Mouse (Mus musculus): Measurements from ENCODE around the gene Agmo.

The Agmo gene

DNA sequence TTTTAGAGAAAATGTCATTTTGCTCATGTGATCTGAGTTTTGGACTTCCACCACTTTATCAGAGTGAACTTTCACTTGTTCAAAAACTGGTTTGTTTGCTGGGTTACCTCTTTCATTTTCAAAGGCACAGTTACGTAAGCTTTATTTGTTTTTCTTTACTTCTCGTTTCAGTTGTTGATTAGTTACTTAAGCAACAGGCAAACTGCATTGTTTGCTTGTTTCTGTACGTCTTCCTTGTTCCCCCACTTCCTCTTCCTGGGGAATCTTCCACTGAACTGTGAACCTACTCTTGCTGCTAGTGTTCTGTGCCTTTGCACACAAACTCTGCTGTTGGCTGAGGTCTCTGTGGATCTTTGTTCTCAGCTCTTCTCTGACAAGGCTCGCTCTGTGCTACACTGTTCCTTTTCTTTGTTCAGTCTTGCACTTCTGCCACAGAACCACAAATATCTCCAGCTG is at the start of gene Agmo:
Agmo (plus strand) TSS at position 76 of the 456 bp plus-strand sequence.
- peak; percentile 41 for DNase-seq (ENCODE audit: low spot score)

DNA sequence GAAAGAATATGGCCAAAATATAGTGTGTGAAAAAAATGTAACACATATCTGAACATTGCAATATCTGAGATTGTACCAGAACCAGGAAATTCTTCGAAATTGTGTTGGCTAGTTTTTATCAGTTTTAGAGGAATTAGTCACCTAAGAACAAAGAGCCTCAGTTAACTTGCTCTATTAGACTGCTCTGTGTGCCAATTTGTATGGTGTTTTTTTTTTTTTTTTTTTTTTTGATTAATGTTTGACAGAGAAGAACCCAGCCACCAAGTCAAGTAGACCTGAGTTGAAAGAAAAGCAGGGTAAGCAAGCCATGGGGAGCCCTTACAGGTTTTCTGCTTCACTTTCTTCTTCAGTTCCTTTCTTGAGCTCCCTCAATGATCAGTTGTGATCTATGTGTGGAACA is 10.3 kb upstream of the Agmo start:
- no peak for DNase-seq (ENCODE audit: low spot score)

GRCm38 (mm10) chr12:37240975-37241565 is 371 bp upstream of the Agmo start:
- peak; percentile 30 for DNase-seq (ENCODE audit: low spot score)

DNA sequence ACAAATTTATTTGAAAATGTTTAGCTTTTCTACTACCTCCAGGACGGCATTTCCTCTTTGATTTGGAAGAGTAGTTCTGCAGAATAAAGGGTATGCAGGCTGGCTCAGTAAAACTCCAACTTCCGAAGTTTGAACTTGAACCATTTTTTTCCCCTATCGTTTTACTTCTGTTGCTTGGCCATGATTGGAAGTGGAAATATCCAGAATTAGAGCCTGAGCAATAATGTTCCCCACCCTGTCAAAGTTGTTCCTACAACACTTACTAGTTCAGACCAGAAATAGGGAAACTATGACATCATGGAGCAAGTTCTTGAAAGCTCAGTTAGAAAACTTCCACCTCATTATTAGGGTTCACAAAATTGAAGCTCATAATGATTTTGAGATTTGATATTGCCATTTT is 1.0 kb downstream of the Agmo start:
- peak; percentile 26 for DNase-seq (ENCODE audit: low spot score)

GRCm38 (mm10) chr12:37244876-37245275 is 3.4 kb downstream of the Agmo start:
- DNase-seq (ENCODE audit: low spot score) = no peak

- no peak for DNase-seq (ENCODE audit: low spot score)
These were observed 10.2 kb downstream of the Agmo start for GRCm38 (mm10) chr12:37251688-37252087.

DNA sequence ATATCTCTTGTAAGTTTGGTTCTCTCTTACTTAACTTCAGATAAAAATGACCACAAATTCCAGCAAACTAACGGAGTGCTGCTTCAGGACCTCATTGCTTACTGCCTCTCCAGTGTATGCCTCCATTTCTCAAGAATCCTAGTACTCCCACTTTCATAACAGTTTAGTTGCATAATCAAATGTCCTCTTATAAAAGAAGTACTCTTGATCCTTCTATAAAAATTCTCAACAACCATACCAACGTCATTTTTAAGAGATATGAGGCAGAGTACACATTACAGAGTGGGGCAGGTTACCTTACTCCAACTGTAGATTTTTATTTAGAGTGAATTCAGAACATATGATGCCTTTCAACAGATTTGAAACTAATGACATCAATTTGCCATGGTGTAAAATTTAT is 15.7 kb downstream of the Agmo start:
- DNase-seq (ENCODE audit: low spot score) = peak; percentile 50

- no peak for DNase-seq (ENCODE audit: low spot score)
These were observed 18.5 kb downstream of the Agmo start for GRCm38 (mm10) chr12:37259771-37260528.

- no peak for DNase-seq (ENCODE audit: low spot score)
These were observed 22.2 kb downstream of the Agmo start for GRCm38 (mm10) chr12:37263685-37264084.

- DNase-seq (ENCODE audit: low spot score) = no peak
These were observed 27.3 kb downstream of the Agmo start for GRCm38 (mm10) chr12:37268636-37269152.

DNA sequence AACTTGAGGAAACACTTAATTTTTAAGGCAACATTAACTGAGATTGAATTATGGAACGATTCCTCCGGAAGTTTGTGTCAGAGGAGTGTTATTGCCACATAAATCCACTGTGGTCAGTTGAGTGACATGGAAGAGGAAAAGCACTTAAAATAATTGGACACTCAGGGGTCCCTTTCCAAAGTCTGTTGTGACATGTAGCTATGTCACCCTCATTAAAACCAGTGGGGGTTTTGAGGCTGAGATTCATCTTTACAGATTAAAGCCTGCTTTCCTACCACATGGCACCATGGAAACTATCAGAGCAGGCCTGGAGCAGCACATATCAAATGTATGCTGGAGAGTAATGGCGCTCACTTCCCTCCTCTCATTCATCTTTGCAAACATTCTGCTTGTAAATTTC is 31.2 kb downstream of the Agmo start:
- DNase-seq (ENCODE audit: low spot score) = no peak

DNA sequence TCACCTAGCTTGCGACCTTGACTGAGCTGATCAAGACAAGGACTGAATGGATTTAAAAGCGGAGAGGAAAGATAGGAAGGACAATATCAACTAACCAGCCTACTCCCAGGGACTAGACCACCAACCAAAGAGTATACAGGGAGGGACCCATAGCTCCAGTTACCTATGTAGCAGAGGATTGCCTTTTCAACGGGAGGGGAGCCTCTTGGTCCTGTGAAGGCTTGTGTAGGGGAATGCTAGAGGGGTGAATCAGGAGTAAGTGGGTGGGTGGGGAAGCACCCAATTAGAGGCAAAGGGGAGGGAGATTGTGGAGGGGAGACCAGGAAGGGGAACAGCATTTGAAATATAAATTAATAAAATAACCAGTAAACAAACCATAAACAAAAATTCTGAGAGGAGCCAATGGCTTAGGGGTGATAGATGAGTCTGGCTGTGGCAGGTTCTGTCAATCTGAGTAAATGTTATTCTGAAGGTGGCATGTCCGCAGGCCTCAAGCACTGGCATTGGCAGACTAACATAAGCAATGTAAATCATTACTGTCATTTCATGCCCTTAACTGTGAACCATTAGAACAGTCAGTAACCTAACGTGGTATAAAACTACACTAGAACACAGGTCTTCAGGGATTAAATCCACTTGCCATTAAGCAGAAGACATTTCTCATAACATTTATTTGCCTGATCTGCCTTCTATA is 32.7 kb downstream of the Agmo start:
- no peak for DNase-seq (ENCODE audit: low spot score)

DNA sequence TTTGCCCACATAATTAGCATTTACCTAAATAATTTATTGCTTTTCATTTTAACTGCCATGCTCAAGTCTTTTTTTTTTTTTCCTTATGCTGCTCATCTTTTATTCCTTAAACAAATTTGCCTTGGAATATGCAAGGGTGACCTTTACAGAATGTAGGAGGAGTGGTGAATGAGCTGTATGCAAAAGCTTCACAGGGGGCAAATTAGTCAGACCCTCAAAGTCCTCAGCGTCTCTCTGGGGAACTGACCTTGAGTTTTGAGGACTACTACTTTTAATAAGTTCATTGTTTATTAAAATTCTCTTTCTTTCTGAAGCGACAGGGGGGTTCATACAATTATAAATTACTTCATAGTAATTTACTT is 33.2 kb downstream of the Agmo start:
- DNase-seq (ENCODE audit: low spot score) = no peak

- no peak for DNase-seq (ENCODE audit: low spot score)
These were observed 65.6 kb downstream of the Agmo start for GRCm38 (mm10) chr12:37306956-37307466.

- no peak for DNase-seq (ENCODE audit: low spot score)
These were observed 69.3 kb downstream of the Agmo start for GRCm38 (mm10) chr12:37310786-37311185.

DNA sequence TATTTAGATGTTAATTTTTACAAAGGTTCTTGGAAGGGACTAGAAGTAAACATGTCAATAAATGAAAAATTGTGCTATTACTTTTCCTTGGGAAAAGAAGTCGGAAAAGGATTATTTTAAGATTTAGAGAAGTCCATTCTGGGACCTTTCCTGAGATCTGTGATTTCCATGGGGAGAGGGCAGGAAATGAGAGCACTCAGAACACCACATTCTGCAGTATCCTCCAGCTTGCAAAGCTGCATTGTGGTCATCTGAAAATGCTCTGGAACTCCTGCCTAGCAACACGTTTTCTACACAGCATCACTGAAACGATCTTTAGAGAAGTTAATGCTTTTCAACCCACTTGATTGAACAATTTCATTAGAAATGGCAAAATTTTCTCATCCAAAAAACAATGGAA is 81.4 kb downstream of the Agmo start:
- DNase-seq (ENCODE audit: low spot score) = no peak

GRCm38 (mm10) chr12:37334987-37335386 is 93.5 kb downstream of the Agmo start:
- DNase-seq (ENCODE audit: low spot score) = no peak

- DNase-seq (ENCODE audit: low spot score) = no peak
These were observed 102.8 kb downstream of the Agmo start for GRCm38 (mm10) chr12:37344225-37344624.

DNA sequence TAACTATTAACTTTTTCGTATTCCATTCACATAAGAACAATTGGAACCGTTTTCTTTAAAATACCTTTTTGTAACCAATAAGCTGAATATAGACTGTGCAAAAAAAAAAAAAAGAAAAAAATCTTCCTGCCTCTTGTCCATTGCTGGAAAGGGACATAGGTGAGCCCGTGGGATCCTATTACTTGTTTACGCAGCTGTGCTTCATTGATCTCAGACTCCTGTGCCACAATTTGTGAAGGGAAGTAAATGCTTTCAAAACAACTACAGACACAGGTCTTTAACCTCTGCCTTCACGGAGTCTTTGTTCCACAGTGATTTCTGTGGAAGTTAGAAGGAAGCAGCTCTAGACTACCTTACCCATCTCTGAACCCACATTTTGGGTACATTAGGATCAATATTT is 104.3 kb downstream of the Agmo start:
- no peak for DNase-seq (ENCODE audit: low spot score)

DNA sequence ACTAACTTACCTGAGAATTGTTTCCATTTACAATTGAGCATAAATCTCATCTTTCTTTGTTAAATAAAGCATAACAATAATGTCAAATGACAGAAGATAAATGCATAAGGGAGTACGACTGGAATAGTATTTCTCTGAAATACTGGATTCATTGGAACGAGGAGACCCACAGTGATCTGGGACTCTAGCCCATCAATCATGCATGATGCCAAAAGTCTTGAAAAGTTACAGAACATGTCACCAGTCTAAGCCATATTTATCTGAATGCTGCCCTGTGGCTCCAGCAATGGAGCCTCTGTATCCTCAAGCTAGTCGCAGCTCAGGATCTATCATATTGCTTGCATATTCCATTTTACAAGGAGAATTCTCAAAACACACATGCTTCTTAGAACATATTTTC is 150.9 kb downstream of the Agmo start:
- no peak for DNase-seq (ENCODE audit: low spot score)

GRCm38 (mm10) chr12:37402541-37402940 is 161.1 kb downstream of the Agmo start:
- DNase-seq (ENCODE audit: low spot score) = peak; percentile 0

GRCm38 (mm10) chr12:37426350-37426749 is 184.9 kb downstream of the Agmo start:
- no peak for DNase-seq (ENCODE audit: low spot score)

DNA sequence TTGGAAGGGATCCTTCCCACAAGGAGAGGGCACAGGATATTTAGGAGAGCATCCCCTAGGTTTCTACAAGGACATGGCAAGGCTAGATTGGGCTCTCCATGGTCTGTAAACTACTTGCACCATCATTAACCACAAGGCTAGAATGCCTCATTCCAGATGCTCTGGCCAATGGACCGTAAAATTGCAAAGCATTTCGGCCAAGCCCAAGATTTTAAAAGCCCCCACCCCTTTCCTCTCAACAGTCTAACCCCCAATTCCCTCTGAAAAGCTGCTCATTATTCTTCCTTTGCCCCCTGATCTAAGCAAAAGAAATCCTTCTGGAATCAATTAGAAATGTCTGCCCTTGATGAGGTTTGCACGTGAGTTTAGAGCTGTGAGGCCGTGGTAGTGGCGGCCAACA is 185.3 kb downstream of the Agmo start:
- DNase-seq (ENCODE audit: low spot score) = no peak
